Mouse (Mus musculus) liver, postnatal 0 days (tissue): ENCODE data around the gene Prm2. TPM values are rescaled to one million over a fixed set of nuclear protein-coding genes. Genes with fewer than 3 reads are reported as not detected.
A peak's percentile ranks its signal among the peaks of the same experiment; 100 is the strongest.
"Not testable (repeated sequence)": the region's sequence is repeated elsewhere in the genome, so short reads cannot be mapped to it uniquely, and the experiment has no call there.

Experiments used
- ATAC-seq: fragments of 200-750 bp; cut with Nextera tagmentation; 2 replicates; pipeline ENCODE4 v1.8.0; 2017; ENCODE audit warnings: mild to moderate bottlenecking, moderate library complexity
- DNase-seq: peaks from one replicate; pipeline ENCODE4 v3.0.0-alpha.2; 2016
- H3K27ac ChIP-seq: fragments of 300-500 bp; sonication (generic); 2 replicates; pipeline ENCODE4 v1.5.1; 2014; ENCODE audit warnings: antibody characterized with exemption, moderate library complexity, mild to moderate bottlenecking, low read depth
- H3K27me3 ChIP-seq: fragments of 300-500 bp; sonication (generic); 2 replicates; pipeline ENCODE4 v1.6.1; 2014; ENCODE audit warnings: low read length, control low read depth, mixed read lengths; ENCODE audit not compliant: insufficient read depth
- H3K36me3 ChIP-seq: fragments of 300-500 bp; sonication (generic); replicated peaks from 2 replicates; pipeline ENCODE4 v1.6.1; 2014; ENCODE audit warnings: mild to moderate bottlenecking, control low read depth, low read length, moderate library complexity, mixed read lengths; ENCODE audit not compliant: insufficient read depth
- H3K4me1 ChIP-seq: fragments of 300-500 bp; sonication (generic); 2 replicates; pipeline ENCODE4 v1.6.1; 2014; ENCODE audit warnings: antibody characterized with exemption, mild to moderate bottlenecking, control low read depth; ENCODE audit not compliant: insufficient read depth
- H3K4me2 ChIP-seq: fragments of 300-500 bp; sonication (generic); 2 replicates; pipeline ENCODE4 v1.6.1; 2014; ENCODE audit warnings: low read depth, mild to moderate bottlenecking, low read length, moderate library complexity, mixed read lengths
- H3K4me3 ChIP-seq: fragments of 300-500 bp; sonication (generic); 2 replicates; pipeline ENCODE4 v1.5.1; 2014; ENCODE audit warnings: low read depth, low read length
- H3K9ac ChIP-seq: fragments of 300-500 bp; sonication (generic); replicated peaks from 2 replicates; pipeline ENCODE4 v1.6.1; 2014; ENCODE audit warnings: mild to moderate bottlenecking, moderate library complexity
- H3K9me3 ChIP-seq: fragments of 300-500 bp; sonication (generic); 2 replicates; pipeline ENCODE4 v1.6.1; 2016; ENCODE audit warnings: mild to moderate bottlenecking, control low read depth, low read length, mixed read lengths
- CTCF ChIP-seq: sonication (generic); IDR thresholded peaks from 2 replicates; pipeline ENCODE4 v1.5.1; 2016; ENCODE audit warnings: antibody characterized with exemption, low read depth
- EP300 ChIP-seq: IDR thresholded peaks from 2 replicates; pipeline ENCODE4 v1.6.1; 2016; ENCODE audit warnings: antibody characterized with exemption, low read depth, mild to moderate bottlenecking
- WGBS: fragments of 180-500 bp; shearing (Covaris S2); extraction: QIAGEN DNeasy Blood & Tissue Kit; methylation state at CpG from one replicate; pipeline ENCODE4 v1.1.7; 2014; ENCODE audit not compliant: insufficient replicate concordance; 5-methylcytosine and 5-hydroxymethylcytosine counted together
- polyA plus RNA-seq: library from polyadenylated mRNA; unstranded; fragments of >200 nt; fragmentation: Nextera tagmentation; extraction: Ambion mirVana; gene quantifications from 2 replicates; pipeline ENCODE4 v1.2.1, GENCODE M21; 2015

The Prm2 gene
- polyA plus RNA-seq, 1 experiment from 2014 or later = not detected

DNA sequence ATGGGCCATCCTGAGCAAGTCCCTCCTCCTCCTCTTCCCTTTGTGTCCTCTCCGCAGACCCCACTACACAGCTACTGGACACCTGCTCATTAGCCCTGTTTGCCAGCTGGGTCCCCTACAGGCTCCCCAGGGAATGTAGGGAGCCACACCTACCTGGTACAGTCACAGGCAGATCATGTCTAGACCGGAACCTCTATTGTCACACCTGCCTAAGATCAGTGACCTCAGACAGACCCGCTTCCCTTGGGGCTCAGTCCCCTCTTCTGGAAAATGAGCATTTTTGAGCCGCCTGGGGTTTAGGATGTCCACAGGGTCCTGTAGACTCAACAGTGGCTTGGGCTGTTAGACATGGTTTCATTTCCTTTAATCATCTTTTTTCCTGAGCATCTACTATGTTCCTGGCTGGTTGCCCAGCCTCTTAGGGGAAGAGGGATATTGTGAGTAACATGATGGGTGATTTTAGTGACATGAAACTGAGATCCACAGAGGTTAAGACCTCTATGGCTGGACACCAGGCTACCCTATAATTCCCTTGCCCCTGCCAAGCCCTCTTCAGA lies 22.7 kb upstream of the Prm2 start:
- H3K9ac ChIP-seq = no peak overlapping the region

DNA sequence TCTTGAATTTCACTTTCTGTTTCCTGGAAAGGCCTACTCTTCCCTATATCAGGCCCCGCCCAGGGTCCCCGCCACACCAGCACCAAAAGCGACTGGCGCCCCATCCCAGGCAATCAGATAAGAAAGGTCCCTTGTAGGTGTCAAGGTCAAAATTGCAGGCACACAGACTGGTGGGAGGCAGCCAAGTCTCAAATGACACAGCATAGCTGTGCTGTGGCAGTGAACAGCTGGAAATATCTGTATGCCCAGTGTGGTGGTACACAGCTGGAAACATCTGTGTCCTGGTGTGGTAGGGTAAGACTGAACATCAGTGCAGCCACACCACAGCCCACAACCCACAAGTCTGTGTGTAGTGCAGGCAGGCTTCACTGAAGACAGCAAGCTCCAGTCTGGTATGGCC lies 18.9 kb upstream of the Prm2 start:
- ATAC-seq = peak; percentile 25; the same call in 1 of the 2 replicates
- H3K27ac ChIP-seq = no peak overlapping the region

More for the DNA sequence above, 22.7 kb upstream of the Prm2 start:
- Histone ChIP-seq H3K27me3 (no peaks in the 10 kb centered on the region), H3K4me1 (peaks cover 12% of the 10 kb centered on the region), H3K27ac (no peak overlapping the region), H3K4me2 (no peak overlapping the region), H3K4me3 (no peak overlapping the region), H3K9me3 (no peaks in the 10 kb centered on the region), H3K36me3 (no peaks in the 10 kb centered on the region)
- no peak for DNase-seq
- WGBS = 83% methylated on average over 4 of the region's 4 CpGs
- TF ChIP-seq CTCF (no peak), EP300 (no peak)
- ATAC-seq = peak; percentile 40; the same call in 1 of the 2 replicates

DNA sequence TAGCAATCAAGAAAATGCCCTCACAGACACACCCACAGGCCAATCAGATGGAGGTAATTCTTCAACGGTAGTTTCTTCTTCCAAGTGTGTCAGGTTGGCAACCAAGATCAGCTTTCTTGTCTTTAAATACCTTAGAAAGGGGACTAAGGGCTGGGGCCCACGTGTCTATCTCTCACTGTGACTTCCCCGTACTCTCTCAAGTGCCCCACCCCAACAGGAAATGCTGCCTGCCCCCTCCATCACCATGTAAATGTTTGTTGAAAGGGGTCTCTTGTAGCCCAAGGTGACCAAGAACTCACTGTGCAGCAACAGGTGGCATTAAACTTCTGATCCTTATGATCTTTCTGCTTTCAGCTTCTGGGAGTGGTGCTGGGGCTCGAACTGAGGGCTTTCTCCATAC lies 17.8 kb upstream of the Prm2 start:
- Histone ChIP-seq H3K4me2 (no peak overlapping the region), H3K4me1 (peaks cover 12% of the 10 kb centered on the region), H3K27ac (no peak overlapping the region), H3K36me3 (no peaks in the 10 kb centered on the region), H3K27me3 (no peaks in the 10 kb centered on the region), H3K9ac (no peak overlapping the region), H3K9me3 (no peaks in the 10 kb centered on the region), H3K4me3 (no peak overlapping the region)
- WGBS = 60% methylated on average over 4 of the region's 4 CpGs
- ATAC-seq = no peak
- no peak for TF ChIP-seq CTCF
- no peak for TF ChIP-seq EP300
- no peak for DNase-seq

More for the DNA sequence above, 18.9 kb upstream of the Prm2 start:
- no peak for DNase-seq
- peaks cover 12% of the 10 kb centered on the region for H3K4me1 ChIP-seq
- TF ChIP-seq EP300 = no peak
- no peak for TF ChIP-seq CTCF
- H3K4me3 ChIP-seq = no peak overlapping the region
- H3K36me3 ChIP-seq = no peaks in the 10 kb centered on the region
- H3K27me3 ChIP-seq = no peaks in the 10 kb centered on the region
- H3K9ac ChIP-seq = no peak overlapping the region
- no peaks in the 10 kb centered on the region for H3K9me3 ChIP-seq
- no peak overlapping the region for H3K4me2 ChIP-seq
- WGBS = 38% methylated on average over 4 of the region's 4 CpGs

DNA sequence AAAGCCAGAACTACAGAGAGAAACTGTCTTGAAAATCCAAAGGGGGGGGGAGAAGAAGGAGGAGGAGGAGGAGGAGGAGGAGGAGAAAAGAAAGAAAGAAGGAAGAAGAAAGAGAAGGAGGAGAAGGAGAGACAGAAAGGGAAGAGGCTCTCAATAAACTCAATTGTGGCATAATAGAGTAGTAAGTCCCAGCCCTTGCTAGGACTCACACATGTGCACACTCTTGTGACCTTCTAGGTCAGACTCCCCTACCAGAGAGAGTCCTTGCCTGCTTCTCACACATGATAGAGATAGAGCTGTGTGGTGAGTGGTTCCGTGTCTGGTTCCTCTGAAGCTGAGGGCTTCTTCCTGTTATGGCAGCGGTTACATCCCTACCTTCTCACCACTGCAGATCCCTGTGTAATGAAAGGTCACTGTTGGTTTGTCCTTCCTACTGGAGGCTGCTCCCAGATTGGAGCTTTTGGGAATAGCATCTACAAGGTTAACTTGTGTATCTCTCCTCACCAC lies 17.0 kb upstream of the Prm2 start, which contains the start of gene Gm11172:
Gm11172 (plus strand) TSS at position 51 of the 507 bp plus-strand sequence.
- Histone ChIP-seq H3K4me3 (no peak within 1 kb of the TSS), H3K27ac (no peak within 1 kb of the TSS), H3K4me2 (no peak within 1 kb of the TSS), H3K4me1 (peaks cover 12% of the 10 kb centered on the region), H3K9me3 (no peaks in the 10 kb centered on the region), H3K27me3 (no peaks in the 10 kb centered on the region), H3K36me3 (no peaks in the 10 kb centered on the region), H3K9ac (no peak within 1 kb of the TSS)
- TF ChIP-seq CTCF (no peak), EP300 (no peak)
- ATAC-seq (no peak), DNase-seq (no peak)
- 38% methylated on average over 2 of the region's 2 CpGs for WGBS

DNA sequence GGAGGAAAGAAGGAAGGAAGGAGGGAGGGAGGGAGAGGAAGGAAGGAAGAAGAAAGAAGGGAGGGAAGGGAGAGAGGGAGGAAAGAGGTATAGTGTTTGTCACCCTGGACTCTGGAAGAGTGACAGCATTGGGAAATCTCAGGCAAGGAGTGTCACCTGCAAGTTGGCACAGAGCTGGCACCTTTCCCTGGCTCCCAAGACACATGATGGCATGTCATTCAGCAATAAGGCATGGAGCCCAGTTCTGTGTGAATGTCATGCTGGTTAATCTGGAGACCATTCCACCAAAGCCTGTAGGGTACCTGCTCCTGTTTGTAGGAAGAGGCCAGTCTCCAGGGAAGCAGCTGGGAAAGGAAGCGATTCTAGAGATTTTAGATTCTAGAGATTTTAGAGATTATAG lies 14.4 kb upstream of the Prm2 start:
- Histone ChIP-seq H3K4me1 (peaks cover 12% of the 10 kb centered on the region), H3K4me3 (no peak overlapping the region), H3K9ac (no peak overlapping the region), H3K27ac (no peak overlapping the region), H3K36me3 (no peaks in the 10 kb centered on the region), H3K4me2 (no peak overlapping the region), H3K9me3 (no peaks in the 10 kb centered on the region), H3K27me3 (no peaks in the 10 kb centered on the region)
- no peak for DNase-seq
- no peak for TF ChIP-seq EP300
- TF ChIP-seq CTCF = no peak
- 81% methylated on average over 1 of the region's 1 CpGs for WGBS
- ATAC-seq = no peak

DNA sequence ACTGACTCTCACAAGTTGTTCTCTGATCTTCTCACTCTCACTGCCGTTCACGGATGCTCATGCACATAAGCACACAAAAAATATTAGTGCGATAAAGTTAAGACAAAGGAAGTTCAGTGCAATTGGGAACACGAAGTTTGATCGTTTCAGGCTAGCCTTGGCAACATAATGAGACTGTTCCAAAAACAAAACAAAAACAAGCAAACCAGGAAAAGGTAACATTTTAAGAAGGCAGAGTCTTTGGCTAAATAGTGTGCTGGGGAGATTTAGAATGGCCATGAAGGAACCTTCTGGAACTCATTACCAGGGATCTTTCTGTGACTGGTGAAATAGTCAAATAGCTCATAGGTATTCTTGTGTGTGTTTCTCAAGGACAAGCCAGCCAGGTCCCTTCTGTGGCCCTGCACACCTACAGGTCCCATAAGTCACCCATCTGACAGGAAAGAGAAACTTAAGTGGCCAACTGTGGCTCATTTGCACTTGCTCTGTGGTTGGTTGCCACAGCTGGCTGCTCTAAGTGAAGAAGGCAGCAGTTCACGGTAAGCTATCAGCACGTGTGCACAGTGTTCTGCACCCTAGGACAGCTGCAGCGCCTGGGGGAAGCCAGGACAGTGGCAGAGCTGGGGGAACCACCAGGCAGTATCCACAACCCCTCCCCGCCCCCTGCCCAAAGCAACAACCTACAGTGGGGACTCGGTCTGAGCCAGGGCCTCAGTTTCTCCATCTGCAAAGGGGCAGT lies 10.0 kb upstream of the Prm2 start, which contains the start of gene Prm1:
Prm1 (minus strand) TSS at position 51 of the 739 bp plus-strand sequence.
- WGBS = 62% methylated on average over 10 of the region's 10 CpGs
- DNase-seq = peak; percentile 32
- Histone ChIP-seq H3K36me3 (no peaks in the 10 kb centered on the region), H3K27me3 (no peaks in the 10 kb centered on the region), H3K9ac (no peak within 1 kb of the TSS), H3K9me3 (no peaks in the 10 kb centered on the region), H3K4me2 (no peak within 1 kb of the TSS), H3K4me3 (no peak within 1 kb of the TSS), H3K27ac (no peak within 1 kb of the TSS), H3K4me1 (no peaks in the 10 kb centered on the region)
- 0 out of 2 replicates have a peak, but pooled peaks have one; percentile 29 for ATAC-seq
- TF ChIP-seq EP300 = no peak
- no peak for TF ChIP-seq CTCF

DNA sequence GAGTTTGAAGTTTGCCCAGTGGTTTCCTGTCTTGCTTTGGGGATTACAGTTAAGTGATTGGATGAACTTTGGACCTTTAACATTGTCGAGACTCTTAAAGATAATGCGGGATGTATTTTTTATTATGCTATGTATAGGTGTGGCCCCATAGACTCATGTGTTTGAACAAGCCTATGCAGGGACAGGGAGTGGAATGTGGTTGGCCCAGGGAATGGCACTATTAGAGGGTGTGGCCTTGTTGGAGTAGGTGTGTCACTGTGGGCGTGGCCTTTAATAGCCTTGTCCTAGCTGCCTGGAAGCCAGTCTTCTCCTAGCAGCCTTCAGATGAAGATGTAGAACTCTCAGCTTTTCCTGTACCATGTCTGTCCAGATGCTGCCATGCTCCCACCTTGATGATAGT lies 6.5 kb upstream of the Prm2 start:
- not testable (repeated sequence) for DNase-seq, H3K27ac ChIP-seq, H3K27me3 ChIP-seq, H3K4me3 ChIP-seq, H3K4me2 ChIP-seq, H3K9me3 ChIP-seq, H3K4me1 ChIP-seq, ATAC-seq, H3K9ac ChIP-seq, H3K36me3 ChIP-seq
- WGBS = 75% methylated on average over 3 of the region's 3 CpGs
